Mouse (Mus musculus) heart, adult 2 months (tissue): ENCODE data around the gene Crb3.

Source experiments
- EP300 ChIP-seq: fragments of 200-500 bp; IDR thresholded peaks from 2 replicates; pipeline ENCODE4 v1.6.1; 2011; ENCODE audit warnings: low read depth, low read length, control low read depth; ENCODE audit not compliant: insufficient read depth
- POLR2A ChIP-seq: fragments of 200-500 bp; IDR thresholded peaks from 2 replicates; pipeline ENCODE4 v1.6.1; 2011; ENCODE audit warnings: mild to moderate bottlenecking, low read depth, low read length, control low read depth; ENCODE audit not compliant: insufficient read depth

DNA sequence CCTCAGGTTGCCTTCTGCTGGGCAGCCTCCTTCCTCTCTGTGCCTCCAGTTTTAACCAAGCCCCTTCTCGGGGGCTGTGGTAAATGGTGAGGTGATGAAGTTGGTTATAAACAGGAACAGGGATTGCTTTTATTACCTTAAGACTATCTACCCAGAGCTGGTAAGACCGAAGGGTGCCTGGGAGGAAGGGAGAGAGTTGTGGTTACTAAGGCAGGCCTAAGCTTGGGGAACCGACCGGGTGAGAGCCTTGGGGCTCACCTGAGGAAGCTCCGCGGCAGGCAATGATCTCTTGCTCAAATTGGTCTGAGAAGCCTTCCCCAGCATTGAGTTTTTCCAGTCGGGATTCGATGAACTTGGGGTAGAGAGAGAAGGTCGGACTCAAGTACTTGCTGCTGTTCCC is 11.4 kb downstream of the Crb3 start:
- no peak for TF ChIP-seq EP300
- no peak for TF ChIP-seq POLR2A
